Mouse (Mus musculus) liver, embryonic 14.5 days (tissue): ENCODE results near the gene Ica1l. TPM values are rescaled to one million over a fixed set of nuclear protein-coding genes. Genes with fewer than 3 reads are reported as not detected.

Source experiments
- ATAC-seq: fragments of 200-750 bp; cut with Nextera tagmentation; 2 replicates; pipeline ENCODE4 v1.8.0; 2017; ENCODE audit warnings: moderate number of reproducible peaks, mild to moderate bottlenecking, moderate library complexity; ENCODE audit not compliant: insufficient read depth
- DNase-seq, 3 experiments: peaks; one replicate each; pipeline ENCODE4 v3.0.0-alpha.2; 2012 to 2013; ENCODE audit warnings: low read depth in 3 of 3, low spot score in 3 of 3
- H3K27ac ChIP-seq: fragments of 300-500 bp; sonication (generic); 2 replicates; pipeline ENCODE4 v1.5.1; 2014; ENCODE audit warnings: moderate library complexity, mild to moderate bottlenecking, control low read depth, inconsistent platforms
- H3K27me3 ChIP-seq: fragments of 300-500 bp; sonication (generic); 2 replicates; pipeline ENCODE4 v1.6.1; 2014; ENCODE audit warnings: mild to moderate bottlenecking, low read length, moderate library complexity; ENCODE audit not compliant: control insufficient read depth, insufficient read depth
- H3K36me3 ChIP-seq: fragments of 300-500 bp; sonication (generic); replicated peaks from 2 replicates; pipeline ENCODE4 v1.6.1; 2014; ENCODE audit warnings: low read depth; ENCODE audit not compliant: control insufficient read depth, insufficient read depth
- H3K4me1 ChIP-seq, 2 experiments: fragments of 200-500 bp in 1 of 2; fragments of 300-500 bp in 1 of 2; sonication (generic) in 1 of 2; replicated peaks; 2 replicates each; pipeline ENCODE4 v1.6.1; 2012 to 2014; ENCODE audit warnings: antibody characterized with exemption in 1 of 2, inconsistent platforms in 1 of 2, low read length in 1 of 2; ENCODE audit not compliant: control insufficient read depth in 2 of 2, insufficient read depth in 2 of 2
- H3K4me2 ChIP-seq: fragments of 300-500 bp; sonication (generic); 2 replicates; pipeline ENCODE4 v1.6.1; 2014; ENCODE audit warnings: low read depth, mild to moderate bottlenecking, control low read depth, moderate library complexity
- H3K4me3 ChIP-seq, 2 experiments: fragments of 200-500 bp in 1 of 2; fragments of 300-500 bp in 1 of 2; sonication (generic) in 1 of 2; 2 replicates each; pipeline ENCODE4 v1.5.1; 2012 to 2014; ENCODE audit warnings: low read depth in 2 of 2, low read length in 2 of 2, mild to moderate bottlenecking in 2 of 2, control low read depth in 1 of 2, inconsistent platforms in 1 of 2, moderate library complexity in 1 of 2; ENCODE audit not compliant: insufficient read depth in 1 of 2
- H3K9ac ChIP-seq: fragments of 300-500 bp; sonication (generic); replicated peaks from 2 replicates; pipeline ENCODE4 v1.6.1; 2014; ENCODE audit warnings: mild to moderate bottlenecking, control low read depth, moderate library complexity
- H3K9me3 ChIP-seq: fragments of 300-500 bp; sonication (generic); 2 replicates; pipeline ENCODE4 v1.6.1; 2016; ENCODE audit warnings: low read length, mixed read lengths; ENCODE audit not compliant: control insufficient read depth
- CTCF ChIP-seq: IDR thresholded peaks from 2 replicates; pipeline ENCODE4 v1.5.1; 2016; ENCODE audit warnings: antibody characterized with exemption, low read depth, control low read depth
- EP300 ChIP-seq: IDR thresholded peaks from 2 replicates; pipeline ENCODE4 v1.6.1; 2016; ENCODE audit warnings: antibody characterized with exemption, low read depth
- WGBS: fragments of 180-500 bp; shearing (Covaris S2); extraction: QIAGEN DNeasy Blood & Tissue Kit; methylation state at CpG from one replicate; pipeline ENCODE4 v1.1.7; 2014; ENCODE audit not compliant: insufficient replicate concordance; 5-methylcytosine and 5-hydroxymethylcytosine counted together
- polyA plus RNA-seq, 2 experiments: library from polyadenylated mRNA; depleted of rRNA in 1 of 2; stranded (reverse) in 1 of 2; unstranded in 1 of 2; fragments of >200 nt; fragmentation: Nextera tagmentation in 1 of 2; extraction: Ambion mirVana in 1 of 2; gene quantifications; 2 replicates each; pipeline versions ENCODE4 v1.2.1 to v1.2.3; 2012 to 2014

Ica1l gene
- polyA plus RNA-seq, 2 experiments = 0.10 to 0.22 TPM

- Histone ChIP-seq H3K9me3 (no peaks in the 10 kb centered on the region), H3K27ac (no peak overlapping the region), H3K9ac (no peak overlapping the region), H3K36me3 (no peaks in the 10 kb centered on the region), H3K4me1 (peaks cover 0 to 14% of the 10 kb centered on the region in 2 experiments; a peak in 3 of 4 replicates), H3K4me3 (no peak overlapping the region), H3K27me3 (no peaks in the 10 kb centered on the region), H3K4me2 (no peak overlapping the region)
- no peak for DNase-seq
- WGBS = 67% methylated on average over 1 of the region's 1 CpGs
- TF ChIP-seq EP300 = no peak
- TF ChIP-seq CTCF = no peak
- ATAC-seq = no peak
Observed at GRCm38 (mm10) chr1:59941063-59941462, 101.9 kb downstream of the Ica1l start.

GRCm38 (mm10) chr1:59932991-59933390, 110.0 kb downstream of the Ica1l start:
- Histone ChIP-seq H3K36me3 (no peaks in the 10 kb centered on the region), H3K27me3 (no peaks in the 10 kb centered on the region), H3K27ac (no peak overlapping the region), H3K4me1 (no peaks in the 10 kb centered on the region), H3K4me2 (no peak overlapping the region), H3K9me3 (no peaks in the 10 kb centered on the region), H3K9ac (no peak overlapping the region), H3K4me3 (no peak overlapping the region)
- no peak for DNase-seq
- TF ChIP-seq CTCF (no peak), EP300 (no peak)
- no peak for ATAC-seq
- 91% methylated on average over 2 of the region's 2 CpGs for WGBS

Other genes with a start within 250 kb of the Ica1l start
- gene Fam117b, start 130.2 kb downstream of the Ica1l start, polyA plus RNA-seq (2012; rRNA removed) = 2.0 and 2.8 TPM in 2 replicates
- gene Fam117b, start 130.2 kb downstream of the Ica1l start, polyA plus RNA-seq (2014; fragmentation: Nextera tagmentation; extraction: Ambion mirVana) = 2.6 and 3.0 TPM in 2 replicates
- 1.5 TPM in 2 replicates for gene Carf, start 55.1 kb upstream of the Ica1l start, polyA plus RNA-seq (2012; rRNA removed)
- gene Carf, start 55.1 kb upstream of the Ica1l start, polyA plus RNA-seq (2014; fragmentation: Nextera tagmentation; extraction: Ambion mirVana) = 1.5 and 1.9 TPM in 2 replicates
- 6.7 and 14.4 TPM in 2 replicates for gene Wdr12, start 55.5 kb upstream of the Ica1l start, polyA plus RNA-seq (2012; rRNA removed)
- 38.2 and 42.1 TPM in 2 replicates for gene Wdr12, start 55.5 kb upstream of the Ica1l start, polyA plus RNA-seq (2014; fragmentation: Nextera tagmentation; extraction: Ambion mirVana)
- 0.65 TPM in 2 replicates for gene Nbeal1, start 137.4 kb upstream of the Ica1l start, polyA plus RNA-seq (2012; rRNA removed)
- gene Nbeal1, start 137.4 kb upstream of the Ica1l start, polyA plus RNA-seq (2014; fragmentation: Nextera tagmentation; extraction: Ambion mirVana) = 1.3 and 1.4 TPM in 2 replicates